ENCODE assay signal across 9 mouse cellular contexts in genomic region chr2:180385231-180385895, GRCm38 (mm10). TPM values are rescaled to one million over a fixed set of nuclear protein-coding genes. Genes with fewer than 3 reads are reported as not detected.
DNase-seq lines count a peak whose midpoint lies in the region; ATAC-seq and TF ChIP-seq lines count a peak whose summit lies in the region.
"Had no signal": no experiment of that assay in that cellular context is flagged by ENCODE, and none has a peak within 500 bp of the region (broad histone marks: within the 10 kb centered on the region; RNA-seq: fewer than 3 reads in every experiment).

No protein-coding gene starts in this region.

- peak; percentile 54 for ATAC-seq in stomach, embryonic 15.5 days (ENCODE audit: insufficient read depth, low FRiP score, low read depth)

- H3K4me3 ChIP-seq in heart, adult 2 months: peak overlapping the region; percentile 45
- peak overlapping the region; percentile 57 for H3K4me3 ChIP-seq in limb, embryonic 10.5 days
- peak overlapping the region; percentile 41 for H3K4me3 ChIP-seq in stomach, embryonic 15.5 days (replicated peaks)

- H3K36me3 ChIP-seq in heart, adult 2 months (ENCODE audit: control insufficient read depth, insufficient read depth, low read length): no peaks in the 10 kb centered on the region
- H3K36me3 ChIP-seq in limb, embryonic 10.5 days: no peaks in the 10 kb centered on the region
- no peaks in the 10 kb centered on the region for H3K36me3 ChIP-seq in stomach, embryonic 15.5 days

- H3K27me3 ChIP-seq in heart, adult 2 months (ENCODE audit: control insufficient read depth, insufficient read depth, low read length): no peaks in the 10 kb centered on the region
- H3K27me3 ChIP-seq in limb, embryonic 10.5 days (ENCODE audit: low read depth, poor library complexity, severe bottlenecking): peaks cover 83% of the 10 kb centered on the region
- H3K27me3 ChIP-seq in stomach, embryonic 15.5 days (replicated peaks): peaks cover 35% of the 10 kb centered on the region

- H3K4me1 ChIP-seq in heart, adult 2 months (ENCODE audit: control insufficient read depth, insufficient read depth, low read length): peaks cover 6% of the 10 kb centered on the region
- peaks cover 18% of the 10 kb centered on the region for H3K4me1 ChIP-seq in limb, embryonic 10.5 days
- 0 out of 2 replicates have a peak, but pooled peaks cover 9% of the 10 kb centered on the region for H3K4me1 ChIP-seq in stomach, embryonic 15.5 days

- peak; percentile 77 for TF ChIP-seq EP300 in heart, adult 2 months (IDR thresholded peaks at IDR 0.05; ENCODE audit: insufficient read depth, low read depth, low read length)

- TF ChIP-seq CTCF in heart, adult 2 months (IDR thresholded peaks at IDR 0.05): no peak

- peak overlapping the region; percentile 64 for H3K4me2 ChIP-seq in stomach, embryonic 15.5 days

- no peaks in the 10 kb centered on the region for H3K79me2 ChIP-seq in heart, adult 2 months (replicated peaks; ENCODE audit: control insufficient read depth, insufficient read depth, low read length)

- intact Hi-C loops in heart, adult 2 months (cut with DNase I): no loop called here

- H3K9me3 ChIP-seq in limb, embryonic 10.5 days (replicated peaks): no peaks in the 10 kb centered on the region
- no peaks in the 10 kb centered on the region for H3K9me3 ChIP-seq in stomach, embryonic 15.5 days

- H3K9ac ChIP-seq in heart, adult 2 months (ENCODE audit: low read depth, low read length): peak overlapping the region; percentile 82
- no peak overlapping the region for H3K9ac ChIP-seq in stomach, embryonic 15.5 days

- peak overlapping the region; percentile 91 for H3K27ac ChIP-seq in heart, adult 2 months
- peak overlapping the region; percentile 47 for H3K27ac ChIP-seq in limb, embryonic 10.5 days
- H3K27ac ChIP-seq in stomach, embryonic 15.5 days: peak overlapping the region; percentile 65; the same call in 1 of the 2 replicates

- WGBS in heart, adult 2 months: 4% methylated on average over 26 of the region's 26 CpGs
- 4% methylated on average over 26 of the region's 26 CpGs for WGBS in limb, embryonic 10.5 days
- WGBS in stomach, embryonic 15.5 days: 2% methylated on average over 26 of the region's 26 CpGs

- peak; percentile 40 for DNase-seq in retina, postnatal 1 day
- no peak for DNase-seq in retina, embryonic 14.5 days (ENCODE audit: low spot score)
- DNase-seq in heart, adult 2 months: peak; percentile 79 to 87
- peak; percentile 45 for DNase-seq in limb, embryonic 10.5 days (ENCODE audit: low spot score)
- DNase-seq in adrenal gland, adult 18-20 months (ENCODE audit: low spot score in 2 of 2): no peak
- DNase-seq in testis, postnatal 14 days (ENCODE audit: low spot score): no peak
- no peak for DNase-seq in adrenal gland, postnatal 4 days (ENCODE audit: low spot score in 2 of 2)

- TF ChIP-seq POLR2A in heart, adult 2 months (IDR thresholded peaks at IDR 0.05; ENCODE audit: insufficient read depth, low read depth, low read length): peak; percentile 98

RNA-seq across cellular contexts. Expression of gene Gata5, which starts 50.9 kb away (rescaled TPM):
- under 1 TPM; 0.63 to 0.89 TPM for total RNA-seq in heart, adult 2 months (2021)
- 1.1 TPM in 2 replicates for polyA plus RNA-seq in heart, adult 2 months (2012; rRNA removed)
- polyA plus RNA-seq in limb, embryonic 10.5 days (2016; fragmentation: Nextera tagmentation; extraction: Ambion mirVana): 0.83 and 2.8 TPM in 2 replicates
- 5.5 and 6.0 TPM in 2 replicates for polyA plus RNA-seq in stomach, embryonic 15.5 days (2015; fragmentation: Nextera tagmentation; extraction: Ambion mirVana)
- total RNA-seq in adrenal gland, adult 18-20 months (2021): under 1 TPM in 1 of 2 experiments, not detected in 1; 0.16 TPM
- total RNA-seq in adrenal gland, postnatal 4 days (2021): under 1 TPM; 0.45 to 0.65 TPM
- total RNA-seq: MEL had no signal

Comparison
In these comparisons a context has a peak if more than half of its experiments do, and no peak if none do; other contexts are left out.
1. DNase-seq: peak in retina, postnatal 1 day (single experiment), heart, adult 2 months (2 of 2) and limb, embryonic 10.5 days (single experiment); none in retina, embryonic 14.5 days (single experiment), adrenal gland, adult 18-20 months (0 of 2), testis, postnatal 14 days (single experiment) and adrenal gland, postnatal 4 days (0 of 2).
2. Peak in every context shown above with its lines, with median percentiles within 50 percentile points of each other: H3K27ac ChIP-seq and H3K4me3 ChIP-seq.